Mouse (Mus musculus) mature B cell (primary cell): Measurements from ENCODE around the gene Ghdc.

Experiments
- in situ Hi-C: fragments of 300-500 bp; cut with MboI; formaldehyde crosslinking; loops from 2 replicates; pipeline ENCODE4 v1.14.3; 2019

Gene Ghdc

DNA sequence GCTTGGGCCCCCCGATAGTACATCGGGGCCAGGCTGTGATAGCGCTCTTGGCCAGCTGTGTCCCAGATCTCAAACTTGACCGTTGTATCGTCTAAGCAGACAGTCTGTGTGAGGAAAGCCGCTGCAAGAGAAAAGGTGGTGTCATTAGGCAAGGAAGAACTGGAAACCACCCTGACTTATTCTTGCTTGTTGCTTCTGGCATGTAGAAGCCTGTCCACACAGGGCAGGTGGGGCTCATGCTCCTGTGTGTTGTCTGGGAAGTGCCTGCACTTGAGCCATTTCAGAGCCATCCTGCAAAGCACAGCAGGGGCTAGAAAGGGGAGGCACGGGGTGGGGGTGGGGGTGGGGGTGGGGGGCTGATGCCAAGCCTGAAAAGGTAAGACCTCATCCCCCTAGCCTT, 52.3 kb downstream of the Ghdc start:
- in situ Hi-C loops: no loop called here

DNA sequence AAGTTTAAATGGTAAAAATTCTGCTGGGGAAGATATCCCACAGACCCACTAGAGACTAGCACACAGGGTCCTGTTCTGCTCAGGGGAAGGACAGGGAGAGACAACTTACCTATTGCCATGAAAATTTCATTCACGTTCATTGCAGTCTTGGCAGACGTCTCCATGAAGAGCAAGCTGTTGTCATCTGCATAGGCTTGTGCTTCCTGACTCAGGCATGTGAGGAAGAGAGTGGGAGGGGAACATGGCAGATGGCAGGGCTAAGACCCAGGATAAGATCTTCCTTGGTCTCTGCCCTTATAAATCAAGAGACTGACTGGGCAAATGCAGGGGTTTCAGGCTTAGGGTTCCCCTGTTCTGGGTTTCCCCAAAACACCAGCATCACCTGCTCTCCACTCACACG, 54.1 kb downstream of the Ghdc start:
- in situ Hi-C loops: no loop called here
